Mouse (Mus musculus): ENCODE results near the gene Ccdc181.

DNA sequence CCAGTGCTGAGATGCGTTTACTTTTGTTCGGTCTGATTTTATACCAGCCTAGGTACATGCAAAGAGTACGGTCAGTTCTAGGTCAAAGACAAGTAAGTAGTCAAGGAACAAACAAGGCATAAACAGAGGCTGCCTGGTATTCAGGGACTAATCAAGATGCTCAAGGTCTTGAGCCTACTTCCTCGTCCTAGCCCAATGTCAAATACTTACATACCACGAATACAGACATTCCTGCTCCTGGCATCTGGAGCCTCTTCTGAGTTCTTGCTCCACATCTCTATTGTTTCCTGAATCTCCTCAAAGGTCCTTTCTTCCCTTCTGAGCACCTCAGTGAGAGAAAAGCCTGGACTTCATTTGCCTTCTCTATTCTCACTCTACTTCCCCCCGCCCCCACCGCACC lies 4.4 kb upstream of the Ccdc181 start:
- TF ChIP-seq NANOG (IDR thresholded peaks at IDR 0.05; ENCODE audit: borderline replicate concordance, low read length) = no peak
- no peak for TF ChIP-seq CTCF (conservative IDR thresholded peaks at IDR 0.05; ENCODE audit: low read length)
- TF ChIP-seq POU5F1 (IDR thresholded peaks at IDR 0.05; ENCODE audit: borderline replicate concordance, low read length) = no peak
